Mouse (Mus musculus) lung, adult 2 months (tissue): ENCODE results near the gene Taf4.

ENCODE experiments used
- CTCF ChIP-seq: fragments of 200-500 bp; IDR thresholded peaks from 2 replicates; pipeline ENCODE4 v1.5.1; 2011; ENCODE audit warnings: mild to moderate bottlenecking, low read length, control low read depth; ENCODE audit not compliant: insufficient read depth
- POLR2A ChIP-seq: fragments of 200-500 bp; IDR thresholded peaks from 2 replicates; pipeline ENCODE4 v1.6.1; 2011; ENCODE audit warnings: low read depth, mild to moderate bottlenecking, control low read depth, low read length, borderline replicate concordance; ENCODE audit errors: extremely low read depth

DNA sequence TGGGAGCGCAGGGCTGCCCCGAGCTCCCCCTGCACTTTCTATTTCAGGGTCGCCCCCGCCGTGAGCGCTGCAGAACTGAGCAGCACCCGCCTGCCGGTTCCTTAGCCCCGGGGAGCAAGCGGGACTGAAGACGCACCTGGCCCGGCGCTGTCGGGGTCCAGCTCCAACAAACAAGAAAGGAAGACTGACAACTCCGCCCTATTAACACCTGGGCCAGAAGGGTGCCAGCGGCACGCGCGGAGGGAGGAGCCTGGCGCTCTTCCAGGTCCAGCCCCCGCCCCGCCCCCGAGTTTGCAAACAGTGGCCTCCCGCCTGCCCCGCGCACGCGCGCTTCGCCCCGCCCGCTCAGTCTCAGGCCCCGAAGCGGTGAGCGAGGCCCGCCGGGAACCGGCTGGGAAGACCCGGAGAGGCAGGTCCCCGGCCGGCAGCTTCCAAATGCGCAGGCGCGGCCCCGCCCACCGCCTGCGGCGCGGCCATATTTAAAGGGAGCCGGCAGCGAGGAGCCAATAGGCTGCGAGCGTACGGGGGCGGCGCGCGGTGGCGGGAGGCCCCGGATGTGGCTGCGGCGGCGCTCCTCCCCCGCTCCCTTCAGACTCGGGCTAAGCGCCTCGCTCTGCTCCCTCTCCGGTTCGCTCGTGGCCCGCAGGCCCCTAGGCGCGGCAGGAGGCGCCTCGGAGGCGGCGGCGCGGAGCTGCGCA is 48.1 kb upstream of the Taf4 start, which contains the start of gene Lsm14b:
- TF ChIP-seq CTCF (no peak), POLR2A (peak; percentile 61; the same call in 1 of the 2 replicates)
